Mouse (Mus musculus) c-Kit-positive CD71-negative TER-119-negative erythroid progenitor cells, embryonic 14.5 days (primary cell): Measurements from ENCODE around the gene Rfc1.
A peak's percentile ranks its signal among the peaks of the same experiment; 100 is the strongest.

Source experiments
- DNase-seq: peaks from one replicate; pipeline ENCODE4 v3.0.0-alpha.2; 2013; ENCODE audit warnings: low read depth

Rfc1 gene

GRCm38 (mm10) chr5:65335298-65336074 is at the start of gene Rfc1:
Gene Rfc1, minus strand, starts transcription at chr5:65335670.
- peak; percentile 75 for DNase-seq

- no peak for DNase-seq
These were observed 39.3 kb upstream of the Rfc1 start for GRCm38 (mm10) chr5:65374746-65375145.

GRCm38 (mm10) chr5:65371551-65371950 is 36.1 kb upstream of the Rfc1 start:
- no peak for DNase-seq

GRCm38 (mm10) chr5:65367837-65368236 is 32.4 kb upstream of the Rfc1 start:
- no peak for DNase-seq

- no peak for DNase-seq
These were observed 22.3 kb upstream of the Rfc1 start for GRCm38 (mm10) chr5:65357771-65358170.

GRCm38 (mm10) chr5:65356851-65357250 is 21.4 kb upstream of the Rfc1 start:
- peak; percentile 12 for DNase-seq

- no peak for DNase-seq
These were observed 19.5 kb upstream of the Rfc1 start for GRCm38 (mm10) chr5:65354985-65355384.

GRCm38 (mm10) chr5:65354097-65354496 is 18.6 kb upstream of the Rfc1 start:
- no peak for DNase-seq

GRCm38 (mm10) chr5:65350508-65350907 is 15.0 kb upstream of the Rfc1 start:
- DNase-seq = no peak

GRCm38 (mm10) chr5:65348168-65348567 is 12.7 kb upstream of the Rfc1 start, which contains the start of gene Klb:
Gene Klb, plus strand, starts transcription at chr5:65348314.
- DNase-seq = no peak

GRCm38 (mm10) chr5:65340167-65340566 is 4.7 kb upstream of the Rfc1 start:
- DNase-seq = no peak

- DNase-seq = no peak
These were observed 2.9 kb upstream of the Rfc1 start for GRCm38 (mm10) chr5:65338394-65338793.

GRCm38 (mm10) chr5:65336075-65336355 is 545 bp upstream of the Rfc1 start:
- DNase-seq = no peak

- no peak for DNase-seq
These were observed 682 bp downstream of the Rfc1 start for GRCm38 (mm10) chr5:65334788-65335187.

GRCm38 (mm10) chr5:65329971-65330370 is 5.5 kb downstream of the Rfc1 start:
- DNase-seq = no peak

- no peak for DNase-seq
These were observed 9.3 kb downstream of the Rfc1 start for GRCm38 (mm10) chr5:65326212-65326611.

GRCm38 (mm10) chr5:65324758-65325355 is 10.6 kb downstream of the Rfc1 start:
- DNase-seq = no peak

GRCm38 (mm10) chr5:65324271-65324670 is 11.2 kb downstream of the Rfc1 start:
- DNase-seq = no peak

GRCm38 (mm10) chr5:65322165-65322564 is 13.3 kb downstream of the Rfc1 start:
- no peak for DNase-seq

GRCm38 (mm10) chr5:65319176-65319575 is 16.3 kb downstream of the Rfc1 start:
- DNase-seq = no peak

- DNase-seq = no peak
These were observed 26.6 kb downstream of the Rfc1 start for GRCm38 (mm10) chr5:65308866-65309265.

- no peak for DNase-seq
These were observed 27.3 kb downstream of the Rfc1 start for GRCm38 (mm10) chr5:65308208-65308607.

GRCm38 (mm10) chr5:65305516-65305915 is 30.0 kb downstream of the Rfc1 start:
- DNase-seq = no peak

GRCm38 (mm10) chr5:65300121-65300520 is 35.3 kb downstream of the Rfc1 start:
- no peak for DNase-seq
